In the genomic region with DNA sequence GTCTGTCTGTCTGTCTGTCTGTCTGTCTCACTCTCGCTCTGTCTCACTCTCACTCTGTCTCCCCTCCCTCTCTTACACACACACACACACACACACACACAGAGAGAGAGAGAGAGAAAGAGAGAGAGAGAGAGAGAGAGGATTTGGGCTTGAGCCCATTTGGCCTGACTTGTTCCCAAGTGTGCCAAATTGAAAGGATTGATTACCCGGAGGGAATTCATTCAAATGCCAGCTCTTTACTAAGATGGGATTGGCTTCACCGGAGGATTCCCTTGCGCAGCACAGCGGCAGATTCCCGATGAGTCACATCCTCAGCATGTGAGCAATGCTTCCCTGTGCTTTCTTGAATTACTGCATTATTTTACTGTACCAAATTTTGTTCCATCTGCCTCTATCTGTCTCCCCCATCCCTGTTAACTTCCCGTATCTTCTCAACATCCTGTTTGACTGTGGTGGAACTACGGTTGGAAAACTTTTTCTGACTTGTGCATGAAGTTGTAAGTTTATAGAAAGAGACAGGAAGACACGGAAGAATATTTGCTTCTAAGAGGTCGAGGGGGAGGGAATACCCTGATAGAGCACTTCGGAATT, we compare ENCODE assay signal across 8 mouse cellular contexts.
DNase-seq lines count a peak whose midpoint lies in the region; ATAC-seq and TF ChIP-seq lines count a peak whose summit lies in the region.

No protein-coding gene starts in this region.

- no peak overlapping the region for H3K9ac ChIP-seq in midbrain, embryonic 11.5 days (ENCODE audit: low read length)

- H3K4me3 ChIP-seq in heart, embryonic 10.5 days: no peak overlapping the region
- peak overlapping the region; percentile 29; the same call in 1 of the 2 replicates for H3K4me3 ChIP-seq in layer of hippocampus, adult 2 months
- H3K4me3 ChIP-seq in midbrain, embryonic 11.5 days (ENCODE audit: low read depth, low read length): no peak overlapping the region

- no peak overlapping the region for H3K27ac ChIP-seq in heart, embryonic 10.5 days
- H3K27ac ChIP-seq in layer of hippocampus, adult 2 months: no peak overlapping the region
- H3K27ac ChIP-seq in midbrain, embryonic 11.5 days (ENCODE audit: low read depth, low read length): no peak overlapping the region

- no peak for TF ChIP-seq CTCF in layer of hippocampus, adult 2 months (conservative IDR thresholded peaks at IDR 0.05)

- ATAC-seq in midbrain, embryonic 11.5 days (ENCODE audit: low FRiP score): no peak

- no peak overlapping the region for H3K4me2 ChIP-seq in midbrain, embryonic 11.5 days

- peak; percentile 87 for DNase-seq in heart, adult 11 months
- DNase-seq in heart, embryonic 10.5 days (ENCODE audit: low spot score): no peak
- DNase-seq in 3134 (ENCODE audit: extremely low read depth, insufficient read length, low spot score): peak; percentile 71
- DNase-seq in brain, adult 2 months (ENCODE audit: low read depth, low spot score): peak; percentile 86
- DNase-seq in layer of hippocampus, adult 2 months (ENCODE audit: low spot score in 2 of 2): peak; percentile 36 to 70
- peak; percentile 65 for DNase-seq in telencephalon, adult 2 months (ENCODE audit: low read depth, low spot score)
- no peak for DNase-seq in embryo, embryonic 10.5 days (ENCODE audit: low spot score)
- no peak for DNase-seq in midbrain, embryonic 11.5 days (ENCODE audit: low spot score, missing footprints)

- WGBS in heart, embryonic 10.5 days: 53% methylated on average over 11 of the region's 11 CpGs
- whole genome bisulfite sequencing in midbrain, embryonic 11.5 days: 69% methylated on average over 11 of the region's 11 CpGs

- no peaks in the 10 kb centered on the region for H3K27me3 ChIP-seq in heart, embryonic 10.5 days (ENCODE audit: insufficient read depth, poor library complexity, severe bottlenecking)
- no peaks in the 10 kb centered on the region for H3K27me3 ChIP-seq in midbrain, embryonic 11.5 days (ENCODE audit: control insufficient read depth, insufficient read depth, low read length)

- H3K36me3 ChIP-seq in heart, embryonic 10.5 days: peaks cover 12% of the 10 kb centered on the region; the same call in 1 of the 2 replicates
- H3K36me3 ChIP-seq in midbrain, embryonic 11.5 days (ENCODE audit: control insufficient read depth, insufficient read depth, low read length): no peaks in the 10 kb centered on the region

- H3K4me1 ChIP-seq in heart, embryonic 10.5 days: 0 out of 2 replicates have a peak, but pooled peaks cover 4% of the 10 kb centered on the region
- H3K4me1 ChIP-seq in midbrain, embryonic 11.5 days (ENCODE audit: control insufficient read depth, insufficient read depth, low read length): no peaks in the 10 kb centered on the region

- peaks cover 5% of the 10 kb centered on the region; the same call in 1 of the 2 replicates for H3K9me3 ChIP-seq in heart, embryonic 10.5 days
- H3K9me3 ChIP-seq in midbrain, embryonic 11.5 days (ENCODE audit: control insufficient read depth, low read length): no peaks in the 10 kb centered on the region; the same call in 1 of the 2 replicates

Comparison
In these comparisons a context has a peak if more than half of its experiments do, and no peak if none do; other contexts are left out.
1. DNase-seq: peak in heart, adult 11 months (single experiment), 3134 (single experiment), brain, adult 2 months (single experiment), layer of hippocampus, adult 2 months (2 of 2) and telencephalon, adult 2 months (single experiment); none in heart, embryonic 10.5 days (single experiment), embryo, embryonic 10.5 days (single experiment) and midbrain, embryonic 11.5 days (single experiment).